Mouse (Mus musculus): Measurements from ENCODE around the gene Psmb6. TPM values are rescaled to one million over a fixed set of nuclear protein-coding genes. Genes with fewer than 3 reads are reported as not detected.
"Not testable (repeated sequence)": the region's sequence is repeated elsewhere in the genome, so short reads cannot be mapped to it uniquely, and the experiment has no call there.

Psmb6 gene
- polyA plus RNA-seq, 1 experiment from 2014 or later: 828 TPM

DNA sequence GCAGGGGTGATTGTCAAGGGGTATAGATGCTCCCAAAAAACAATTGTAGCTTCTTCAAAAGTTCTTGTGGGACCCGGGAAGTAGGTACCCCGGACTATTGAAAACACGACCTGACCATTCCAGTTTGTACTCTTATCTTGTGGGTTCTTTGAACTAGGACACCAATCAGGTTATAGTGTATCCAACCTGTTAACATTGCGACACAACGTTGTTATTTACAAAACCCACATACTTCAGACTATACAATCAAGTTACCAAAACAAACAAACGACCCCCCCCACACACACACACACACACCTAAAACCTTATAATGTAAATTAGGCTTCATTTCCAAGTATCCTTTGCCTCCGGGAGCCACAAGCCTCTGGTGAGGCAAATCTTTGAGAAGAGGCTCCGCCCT is 385 bp upstream of the Psmb6 start:
- Histone ChIP-seq H3K9ac (peak overlapping the region; percentile 19; the same call in 1 of the 2 replicates), H3K4me2 (replicated peaks) (peak overlapping the region; percentile 58), H3K4me1 (peaks cover 15% of the 10 kb centered on the region), H3K27me3 (peaks cover 11% of the 10 kb centered on the region; the same call in 1 of the 2 replicates), H3K9me3 (no peaks in the 10 kb centered on the region), H3K36me3 (peaks cover 37% of the 10 kb centered on the region), H3K4me3 (peak overlapping the region; percentile 70), H3K27ac (no peak overlapping the region)
- WGBS: 9% methylated on average over 8 of the region's 8 CpGs
- no peak; the same call in 1 of the 2 replicates for ATAC-seq (ENCODE audit: low FRiP score, low read depth)

- Histone ChIP-seq H3K27me3 (0 out of 2 replicates have a peak, but pooled peaks cover 2% of the 10 kb centered on the region), H3K27ac (peak overlapping the region; percentile 52; the same call in 1 of the 2 replicates), H3K4me2 (replicated peaks) (peak overlapping the region; percentile 88), H3K9me3 (no peaks in the 10 kb centered on the region), H3K4me3 (peak overlapping the region; percentile 70), H3K4me1 (peaks cover 9% of the 10 kb centered on the region), H3K36me3 (peaks cover 38% of the 10 kb centered on the region), H3K9ac (peak overlapping the region; percentile 77)
- under 1% methylated on average over 12 of the region's 12 CpGs for WGBS
- no peak for ATAC-seq (ENCODE audit: low FRiP score, low read depth)
Observed at GRCm38 (mm10) chr11:70525726-70526125, 559 bp downstream of the Psmb6 start.

DNA sequence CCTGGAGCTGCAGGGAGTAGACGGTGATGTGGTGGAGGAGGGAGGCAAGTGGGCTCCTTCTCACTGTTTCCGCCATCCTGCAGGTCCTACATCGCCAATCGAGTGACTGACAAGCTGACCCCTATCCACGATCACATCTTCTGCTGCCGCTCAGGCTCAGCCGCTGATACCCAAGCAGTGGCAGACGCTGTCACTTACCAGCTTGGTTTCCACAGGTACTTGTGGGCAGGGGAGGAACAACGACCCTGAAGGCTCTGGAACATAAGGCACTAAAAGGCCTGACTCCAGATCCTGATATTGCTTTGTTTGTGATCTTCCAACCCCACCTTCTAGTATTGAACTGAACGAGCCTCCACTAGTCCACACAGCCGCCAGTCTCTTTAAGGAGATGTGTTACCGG is 1.0 kb downstream of the Psmb6 start:
- Histone ChIP-seq H3K4me1 (peaks cover 9% of the 10 kb centered on the region), H3K36me3 (peaks cover 38% of the 10 kb centered on the region), H3K4me3 (peak overlapping the region; percentile 70), H3K4me2 (replicated peaks) (peak overlapping the region; percentile 88), H3K27me3 (no peaks in the 10 kb centered on the region), H3K9me3 (no peaks in the 10 kb centered on the region), H3K27ac (no peak overlapping the region), H3K9ac (peak overlapping the region; percentile 77)
- WGBS: 86% methylated on average over 12 of the region's 12 CpGs
- ATAC-seq (ENCODE audit: low FRiP score, low read depth): no peak

DNA sequence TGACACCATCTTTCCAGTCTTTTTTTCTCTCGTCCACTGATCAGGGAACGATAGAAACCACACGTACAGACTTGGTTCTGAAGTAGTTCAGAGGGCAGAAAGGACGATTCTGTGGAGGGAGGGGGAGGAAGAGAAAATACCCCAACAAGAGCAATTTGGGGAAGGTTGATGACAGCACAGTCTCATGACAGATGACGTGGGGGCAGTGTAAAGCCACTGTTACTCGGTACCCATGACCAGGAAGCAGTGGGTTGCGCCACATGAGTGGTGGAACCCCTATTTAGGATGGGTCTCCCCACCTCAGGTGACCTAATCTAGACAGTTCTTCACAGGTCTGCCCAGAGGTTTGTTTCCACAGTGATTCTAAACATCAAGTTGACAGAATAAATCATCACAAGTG is 3.4 kb downstream of the Psmb6 start:
- no peaks in the 10 kb centered on the region for H3K27me3 ChIP-seq
- H3K9ac ChIP-seq: no peak overlapping the region
- 89% methylated on average over 7 of the region's 7 CpGs for WGBS
- ATAC-seq (ENCODE audit: low FRiP score, low read depth): no peak
- no peaks in the 10 kb centered on the region for H3K9me3 ChIP-seq
- peaks cover 38% of the 10 kb centered on the region for H3K36me3 ChIP-seq
- no peak overlapping the region for H3K27ac ChIP-seq
- H3K4me2 ChIP-seq (replicated peaks): no peak overlapping the region
- peaks cover 9% of the 10 kb centered on the region for H3K4me1 ChIP-seq
- H3K4me3 ChIP-seq: no peak overlapping the region

GRCm38 (mm10) chr11:70531065-70531464 is 5.9 kb downstream of the Psmb6 start:
- H3K4me1 ChIP-seq; H3K9ac ChIP-seq; ATAC-seq (ENCODE audit: low FRiP score, low read depth); H3K4me2 ChIP-seq (replicated peaks); H3K27ac ChIP-seq; H3K9me3 ChIP-seq; H3K4me3 ChIP-seq; H3K27me3 ChIP-seq: not testable (repeated sequence)
- 78% methylated on average over 2 of the region's 2 CpGs for WGBS
- H3K36me3 ChIP-seq: peaks cover 38% of the 10 kb centered on the region

GRCm38 (mm10) chr11:70532839-70533238 is 7.7 kb downstream of the Psmb6 start, which contains the start of gene Gm40193:
Gm40193 (minus strand) TSS chr11:70532939.
- Histone ChIP-seq H3K4me1 (no peaks in the 10 kb centered on the region), H3K36me3 (peaks cover 20% of the 10 kb centered on the region), H3K9me3 (no peaks in the 10 kb centered on the region), H3K4me3 (no peak within 1 kb of the TSS), H3K9ac (no peak within 1 kb of the TSS), H3K4me2 (replicated peaks) (no peak within 1 kb of the TSS), H3K27ac (no peak within 1 kb of the TSS), H3K27me3 (peaks cover 3% of the 10 kb centered on the region; the same call in 1 of the 2 replicates)
- ATAC-seq (ENCODE audit: low FRiP score, low read depth): no peak
- WGBS: 77% methylated on average over 6 of the region's 6 CpGs

DNA sequence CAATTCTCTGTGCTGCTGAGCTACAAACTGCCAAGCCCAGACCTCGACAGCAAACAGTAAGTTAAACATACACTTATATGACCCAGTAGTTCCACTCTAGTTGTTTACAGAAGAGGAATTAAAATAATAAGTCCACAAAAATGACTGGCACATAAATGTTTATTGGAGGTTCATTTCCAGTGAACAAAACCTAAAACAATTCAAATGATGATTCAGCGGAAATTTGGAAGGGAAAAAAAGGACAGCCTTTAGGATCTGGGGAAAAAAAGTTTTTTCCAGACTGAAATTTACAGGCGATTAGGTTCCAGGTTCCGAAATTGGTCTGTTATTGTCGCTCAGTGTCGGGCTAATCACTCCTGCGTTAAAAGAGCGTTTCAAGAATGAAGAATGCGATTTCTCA is 14.3 kb downstream of the Psmb6 start:
- 19% methylated on average over 9 of the region's 9 CpGs for WGBS
- ATAC-seq (ENCODE audit: low FRiP score, low read depth): no peak
- no peak overlapping the region for H3K27ac ChIP-seq
- H3K36me3 ChIP-seq: no peaks in the 10 kb centered on the region
- no peaks in the 10 kb centered on the region for H3K9me3 ChIP-seq
- peaks cover 55% of the 10 kb centered on the region for H3K27me3 ChIP-seq
- H3K4me2 ChIP-seq (replicated peaks): peak overlapping the region; percentile 86
- H3K9ac ChIP-seq: peak overlapping the region; percentile 77
- H3K4me1 ChIP-seq: peaks cover 7% of the 10 kb centered on the region; the same call in 1 of the 2 replicates
- peak overlapping the region; percentile 67 for H3K4me3 ChIP-seq

DNA sequence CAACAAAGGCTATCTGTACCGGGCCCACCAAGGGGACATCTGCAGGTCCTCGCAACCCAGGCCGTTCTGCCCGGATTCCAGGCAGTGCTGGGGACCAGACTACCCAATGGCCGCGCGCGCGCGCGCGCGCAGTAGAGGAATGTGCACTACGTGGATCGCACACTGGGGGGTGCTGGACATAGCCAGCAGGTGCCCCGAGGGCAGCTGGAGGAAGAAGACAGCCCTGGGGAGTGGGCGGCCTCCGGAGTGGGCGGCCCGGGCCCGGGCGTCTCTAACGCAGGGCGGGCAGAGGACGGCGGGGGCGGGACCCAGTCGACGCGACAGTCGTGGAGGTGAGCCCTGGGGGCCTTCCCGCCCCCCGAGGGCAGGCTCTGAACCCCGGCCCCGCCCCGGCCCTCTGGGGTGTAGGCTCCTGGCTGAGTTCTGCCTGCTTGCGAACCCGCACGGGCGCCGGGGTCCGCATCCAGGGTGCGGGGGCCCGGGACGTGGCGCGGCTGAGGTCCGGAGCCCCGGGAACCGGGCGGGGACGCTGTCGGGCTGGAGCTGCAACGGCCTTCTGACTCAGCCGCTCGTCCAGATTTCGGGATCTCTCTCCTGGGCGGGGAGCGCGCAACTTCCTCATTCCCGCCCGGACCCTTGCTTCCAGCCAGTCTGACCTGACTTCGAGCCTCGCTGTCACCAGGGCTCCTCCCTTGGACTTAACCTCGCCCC is 14.9 kb downstream of the Psmb6 start, which contains the start of gene Pld2:
Gene Pld2 (plus strand): TSS at position 188 of the 711 bp plus-strand sequence.
- no peaks in the 10 kb centered on the region for H3K9me3 ChIP-seq
- peak within 1 kb of the TSS; percentile 77 for H3K9ac ChIP-seq
- under 1% methylated on average over 64 of the region's 65 CpGs for WGBS
- peak; percentile 88 for ATAC-seq (ENCODE audit: low FRiP score, low read depth)
- peaks cover 55% of the 10 kb centered on the region for H3K27me3 ChIP-seq
- peak within 1 kb of the TSS; percentile 86 for H3K4me2 ChIP-seq (replicated peaks)
- peaks cover 7% of the 10 kb centered on the region; the same call in 1 of the 2 replicates for H3K4me1 ChIP-seq
- H3K27ac ChIP-seq: no peak within 1 kb of the TSS
- peak within 1 kb of the TSS; percentile 67 for H3K4me3 ChIP-seq
- H3K36me3 ChIP-seq: no peaks in the 10 kb centered on the region

- peaks cover 55% of the 10 kb centered on the region for H3K27me3 ChIP-seq
- ATAC-seq (ENCODE audit: low FRiP score, low read depth): no peak
- no peaks in the 10 kb centered on the region for H3K9me3 ChIP-seq
- H3K4me3 ChIP-seq: peak overlapping the region; percentile 67
- no peaks in the 10 kb centered on the region for H3K36me3 ChIP-seq
- H3K9ac ChIP-seq: no peak overlapping the region
- peak overlapping the region; percentile 86 for H3K4me2 ChIP-seq (replicated peaks)
- WGBS: 89% methylated on average over 7 of the region's 7 CpGs
- H3K4me1 ChIP-seq: peaks cover 7% of the 10 kb centered on the region; the same call in 1 of the 2 replicates
- H3K27ac ChIP-seq: no peak overlapping the region
Observed at GRCm38 (mm10) chr11:70540928-70541327, 15.8 kb downstream of the Psmb6 start.

DNA sequence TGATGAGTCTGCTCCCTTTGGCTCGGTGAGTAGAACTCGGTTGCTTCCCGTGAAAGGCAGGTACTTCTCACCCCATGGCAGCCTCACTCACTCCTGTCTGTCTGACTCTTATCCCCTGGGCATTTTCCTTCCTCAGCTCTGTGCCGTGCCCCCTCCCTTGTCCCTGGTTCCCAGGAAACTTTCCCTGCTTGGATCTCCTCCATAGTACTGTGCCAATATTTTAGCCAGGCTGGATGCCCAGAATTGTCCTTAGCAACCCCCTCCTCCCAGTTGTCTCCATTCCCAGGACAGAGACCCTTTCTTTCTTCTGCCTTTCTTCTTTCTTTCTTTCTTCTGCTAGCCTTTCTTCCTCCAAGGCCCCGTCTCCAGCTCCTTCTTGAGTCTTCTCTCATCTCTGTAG is 16.2 kb downstream of the Psmb6 start:
- Histone ChIP-seq H3K27ac (no peak overlapping the region), H3K27me3 (peaks cover 55% of the 10 kb centered on the region), H3K9me3 (no peaks in the 10 kb centered on the region), H3K4me2 (replicated peaks) (no peak overlapping the region), H3K4me1 (peaks cover 7% of the 10 kb centered on the region; the same call in 1 of the 2 replicates), H3K4me3 (no peak overlapping the region), H3K36me3 (no peaks in the 10 kb centered on the region), H3K9ac (no peak overlapping the region)
- no peak for ATAC-seq (ENCODE audit: low FRiP score, low read depth)
- WGBS: 74% methylated on average over 5 of the region's 5 CpGs

DNA sequence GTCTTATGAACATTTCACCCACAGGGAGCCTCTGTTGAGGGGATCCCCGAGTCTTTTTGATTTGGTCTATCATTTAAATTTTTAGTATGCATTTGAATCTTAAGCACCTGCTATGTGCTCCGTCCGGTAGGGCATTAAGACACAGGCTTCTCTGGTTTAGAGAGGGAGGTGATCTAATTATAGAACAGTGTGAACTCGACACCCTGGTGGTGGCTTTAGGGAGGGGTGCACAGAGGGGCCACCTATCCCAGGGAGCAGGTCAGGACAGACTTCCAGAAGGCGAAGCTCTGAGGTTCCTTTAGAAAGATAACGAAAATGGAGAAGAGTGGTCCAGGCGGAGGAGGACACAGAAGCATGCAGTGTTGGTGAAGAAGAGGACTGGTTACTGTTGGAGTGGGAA is 19.3 kb downstream of the Psmb6 start:
- no peaks in the 10 kb centered on the region for H3K36me3 ChIP-seq
- H3K4me3 ChIP-seq: no peak overlapping the region
- H3K4me1 ChIP-seq: peaks cover 7% of the 10 kb centered on the region; the same call in 1 of the 2 replicates
- no peaks in the 10 kb centered on the region for H3K9me3 ChIP-seq
- no peak overlapping the region for H3K9ac ChIP-seq
- ATAC-seq (ENCODE audit: low FRiP score, low read depth): no peak
- WGBS: 62% methylated on average over 7 of the region's 7 CpGs
- no peak overlapping the region for H3K4me2 ChIP-seq (replicated peaks)
- peaks cover 39% of the 10 kb centered on the region for H3K27me3 ChIP-seq
- no peak overlapping the region for H3K27ac ChIP-seq

DNA sequence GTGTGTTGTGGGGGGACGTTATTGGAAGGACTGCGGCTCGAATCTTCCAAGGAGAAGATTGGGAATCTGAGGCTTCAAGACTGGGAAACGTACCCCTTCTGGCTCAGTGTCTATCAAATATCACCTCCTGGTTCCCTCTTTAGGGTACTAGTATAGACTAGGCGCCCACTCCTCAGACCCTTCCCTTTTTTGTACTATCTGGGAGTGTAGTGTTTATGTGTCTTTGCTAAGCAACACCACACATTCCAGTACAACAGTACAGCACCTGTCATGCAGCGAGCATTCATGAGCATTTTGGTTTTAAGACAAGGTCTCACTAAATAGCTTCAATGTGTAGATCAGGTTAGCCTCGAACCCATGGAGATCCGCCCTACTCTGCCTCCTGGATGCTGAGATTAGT is 26.4 kb downstream of the Psmb6 start:
- Histone ChIP-seq H3K9me3 (no peaks in the 10 kb centered on the region), H3K9ac (no peak overlapping the region), H3K4me3 (no peak overlapping the region), H3K27me3 (no peaks in the 10 kb centered on the region), H3K4me1 (0 out of 2 replicates have a peak, but pooled peaks cover 3% of the 10 kb centered on the region), H3K27ac (no peak overlapping the region), H3K4me2 (replicated peaks) (no peak overlapping the region), H3K36me3 (peaks cover 2% of the 10 kb centered on the region; the same call in 1 of the 2 replicates)
- ATAC-seq (ENCODE audit: low FRiP score, low read depth): no peak
- 87% methylated on average over 8 of the region's 8 CpGs for WGBS
